Mouse (Mus musculus) cerebellum, postnatal 4 days (tissue): Measurements from ENCODE around the gene Neil3.
"Not testable (repeated sequence)": the region's sequence is repeated elsewhere in the genome, so short reads cannot be mapped to it uniquely, and the experiment has no call there.

Experiments
- DNase-seq, 2 experiments: peaks; one replicate each; pipeline ENCODE4 v3.0.0; 2022; ENCODE audit warnings: low spot score in 2 of 2, mixed read lengths in 1 of 2

Neil3 gene

DNA sequence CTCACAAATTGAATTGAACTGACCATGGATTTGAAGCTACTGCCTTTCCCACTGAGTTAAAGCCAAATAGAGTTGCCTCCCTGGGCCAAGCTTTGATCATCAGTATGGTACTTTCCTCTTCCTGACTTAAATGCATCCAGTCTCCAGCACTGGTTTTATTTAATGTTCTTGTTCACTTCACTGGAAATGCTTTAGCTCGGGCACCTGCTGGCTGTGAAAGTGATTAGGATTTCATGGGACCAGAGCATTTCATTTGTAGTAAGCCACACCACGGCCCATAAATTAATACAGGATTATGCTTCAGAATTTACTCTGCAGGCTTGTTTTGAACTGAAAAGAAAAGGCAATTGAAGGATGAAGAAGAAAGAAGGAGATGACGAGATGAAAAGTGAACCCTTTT lies 100.8 kb downstream of the Neil3 start:
- DNase-seq, result not testable (repeated sequence)
